In genomic region chr1:133424547-133425140, GRCm38 (mm10) we compare ENCODE assay signal across 9 mouse cellular contexts. TPM values are rescaled to one million over a fixed set of nuclear protein-coding genes. Genes with fewer than 3 reads are reported as not detected.
DNase-seq lines count a peak whose midpoint lies in the region; ATAC-seq and TF ChIP-seq lines count a peak whose summit lies in the region.
"Had no signal": no experiment of that assay in that cellular context is flagged by ENCODE, and none has a peak within 500 bp of the region (broad histone marks: within the 10 kb centered on the region; RNA-seq: fewer than 3 reads in every experiment).

No protein-coding gene starts in this region.

- no peak overlapping the region for H3K9ac ChIP-seq in heart, embryonic 15.5 days
- H3K9ac ChIP-seq in hindbrain, embryonic 15.5 days, result no peak overlapping the region
- no peak overlapping the region for H3K9ac ChIP-seq in midbrain, embryonic 16.5 days (ENCODE audit: low read depth, low read length)

- H3K4me2 ChIP-seq in heart, embryonic 15.5 days, result peak overlapping the region; percentile 99
- H3K4me2 ChIP-seq in hindbrain, embryonic 15.5 days, result peak overlapping the region; percentile 100
- H3K4me2 ChIP-seq in midbrain, embryonic 16.5 days (ENCODE audit: low read length), result peak overlapping the region; percentile 99

- no peak for ATAC-seq in heart, embryonic 15.5 days (replicated peaks; ENCODE audit: insufficient number of reproducible peaks, insufficient read depth, low FRiP score, low read depth)
- peak; percentile 57 for ATAC-seq in hindbrain, embryonic 15.5 days (ENCODE audit: low FRiP score, low read depth)
- ATAC-seq in midbrain, embryonic 16.5 days, result no peak

- TF ChIP-seq CTCF in cerebellum, adult 2 months (IDR thresholded peaks at IDR 0.05; ENCODE audit: borderline replicate concordance, insufficient read depth, low read depth, low read length), result no peak

- WGBS in heart, embryonic 15.5 days, result 64% methylated on average over 4 of the region's 4 CpGs
- WGBS in embryonic facial prominence, embryonic 10.5 days, result 61% methylated on average over 4 of the region's 4 CpGs
- WGBS in hindbrain, embryonic 15.5 days, result 61% methylated on average over 4 of the region's 4 CpGs
- WGBS in midbrain, embryonic 16.5 days, result 56% methylated on average over 4 of the region's 4 CpGs
- 59% methylated on average over 4 of the region's 4 CpGs for WGBS in cerebellum, adult 2 months

- no peaks in the 10 kb centered on the region; the same call in 1 of the 2 replicates for H3K9me3 ChIP-seq in heart, embryonic 15.5 days (replicated peaks)
- H3K9me3 ChIP-seq in embryonic facial prominence, embryonic 10.5 days, result peaks cover 4% of the 10 kb centered on the region
- H3K9me3 ChIP-seq in hindbrain, embryonic 15.5 days, result 0 out of 2 replicates have a peak, but pooled peaks cover 1% of the 10 kb centered on the region
- H3K9me3 ChIP-seq in midbrain, embryonic 16.5 days (replicated peaks; ENCODE audit: control insufficient read depth, low read length, poor library complexity, severe bottlenecking), result peaks cover 2% of the 10 kb centered on the region; the same call in 1 of the 2 replicates

- DNase-seq in heart, postnatal 36 days, result no peak
- DNase-seq in embryonic facial prominence, embryonic 10.5 days (ENCODE audit: low spot score), result no peak
- DNase-seq in cerebellum, adult 18-20 months, result no peak
- no peak for DNase-seq in cerebellum, adult 2 months
- no peak for DNase-seq in thymus, postnatal 0 days (ENCODE audit: low spot score)
- DNase-seq: thymus, adult 2 months had no signal

- peaks cover 4% of the 10 kb centered on the region; the same call in 1 of the 2 replicates for H3K27me3 ChIP-seq in heart, embryonic 15.5 days
- H3K27me3 ChIP-seq in embryonic facial prominence, embryonic 10.5 days (replicated peaks; ENCODE audit: low read depth, poor library complexity, severe bottlenecking), result 0 out of 2 replicates have a peak, but pooled peaks cover 5% of the 10 kb centered on the region
- no peaks in the 10 kb centered on the region for H3K27me3 ChIP-seq in hindbrain, embryonic 15.5 days
- H3K27me3 ChIP-seq in midbrain, embryonic 16.5 days (ENCODE audit: control insufficient read depth, insufficient read depth, low read depth, low read length), result no peaks in the 10 kb centered on the region
- peaks cover 2% of the 10 kb centered on the region; the same call in 1 of the 2 replicates for H3K27me3 ChIP-seq in cerebellum, adult 2 months (ENCODE audit: control insufficient read depth, insufficient read depth, low read length)

- peaks cover 20% of the 10 kb centered on the region for H3K4me1 ChIP-seq in heart, embryonic 15.5 days (replicated peaks)
- peaks cover 33% of the 10 kb centered on the region for H3K4me1 ChIP-seq in embryonic facial prominence, embryonic 10.5 days
- H3K4me1 ChIP-seq in hindbrain, embryonic 15.5 days (replicated peaks), result peaks cover 19% of the 10 kb centered on the region
- H3K4me1 ChIP-seq in midbrain, embryonic 16.5 days (ENCODE audit: control insufficient read depth, insufficient read depth, low read length), result peaks cover 12% of the 10 kb centered on the region
- H3K4me1 ChIP-seq in cerebellum, adult 2 months (ENCODE audit: control insufficient read depth, insufficient read depth, low read length), result peaks cover 3% of the 10 kb centered on the region; the same call in 1 of the 2 replicates

- TF ChIP-seq POLR2A in cerebellum, adult 2 months (IDR thresholded peaks at IDR 0.05; ENCODE audit: borderline replicate concordance, insufficient read depth, low read length), result no peak

- peak overlapping the region; percentile 85; the same call in 1 of the 2 replicates for H3K4me3 ChIP-seq in heart, embryonic 15.5 days
- H3K4me3 ChIP-seq in embryonic facial prominence, embryonic 10.5 days, result peak overlapping the region; percentile 84
- no peak overlapping the region for H3K4me3 ChIP-seq in hindbrain, embryonic 15.5 days
- H3K4me3 ChIP-seq in midbrain, embryonic 16.5 days (ENCODE audit: low read depth, low read length), result peak overlapping the region; percentile 71
- H3K4me3 ChIP-seq in cerebellum, adult 2 months (replicated peaks; ENCODE audit: insufficient read depth, low read depth, low read length), result no peak overlapping the region

- no peaks in the 10 kb centered on the region for H3K36me3 ChIP-seq in heart, embryonic 15.5 days
- H3K36me3 ChIP-seq in embryonic facial prominence, embryonic 10.5 days (replicated peaks), result no peaks in the 10 kb centered on the region
- H3K36me3 ChIP-seq in hindbrain, embryonic 15.5 days, result no peaks in the 10 kb centered on the region
- no peaks in the 10 kb centered on the region for H3K36me3 ChIP-seq in midbrain, embryonic 16.5 days (ENCODE audit: control insufficient read depth, insufficient read depth, low read length)

- intact Hi-C loops in heart, postnatal 36 days (cut with DNase I), result loop anchor here (5.0 kb wide), 1 partner anchor 1783 kb away; no protein-coding TSS in a partner anchor

- no peak overlapping the region for H3K27ac ChIP-seq in heart, embryonic 15.5 days
- peak overlapping the region; percentile 94 for H3K27ac ChIP-seq in embryonic facial prominence, embryonic 10.5 days (replicated peaks)
- no peak overlapping the region for H3K27ac ChIP-seq in hindbrain, embryonic 15.5 days (replicated peaks)
- H3K27ac ChIP-seq in midbrain, embryonic 16.5 days (ENCODE audit: low read length), result no peak overlapping the region
- no peak overlapping the region for H3K27ac ChIP-seq in cerebellum, adult 2 months (ENCODE audit: insufficient read depth, low read length)

RNA-seq across cellular contexts. Expression of gene Sox13, which starts 0.5 kb away (rescaled TPM):
- 4.5 and 6.2 TPM in 2 replicates for polyA plus RNA-seq in heart, embryonic 15.5 days (2015; fragmentation: Nextera tagmentation; extraction: Ambion mirVana)
- total RNA-seq in heart, postnatal 36 days (2021), result 10 to 100 TPM; 16.1 to 16.7 TPM
- 12.1 and 18.1 TPM in 2 replicates for polyA plus RNA-seq in embryonic facial prominence, embryonic 10.5 days (2016; fragmentation: Nextera tagmentation; extraction: Ambion mirVana)
- 6.0 and 7.3 TPM in 2 replicates for polyA plus RNA-seq in hindbrain, embryonic 15.5 days (2015; fragmentation: Nextera tagmentation; extraction: Ambion mirVana)
- 5.3 and 7.4 TPM in 2 replicates for polyA plus RNA-seq in midbrain, embryonic 16.5 days (2015; fragmentation: Nextera tagmentation; extraction: Ambion mirVana)
- polyA plus RNA-seq in cerebellum, adult 2 months (2012; rRNA removed), result 13.6 and 15.4 TPM in 2 replicates
- 14.6 and 15.2 TPM in 2 replicates for polyA plus RNA-seq in thymus, postnatal 0 days (2015; fragmentation: Nextera tagmentation; extraction: Ambion mirVana)

Comparison
In these comparisons a context has a peak if more than half of its experiments do, and no peak if none do; other contexts are left out.
1. H3K4me3 ChIP-seq: peak in heart, embryonic 15.5 days (single experiment), embryonic facial prominence, embryonic 10.5 days (single experiment) and midbrain, embryonic 16.5 days (single experiment); none in hindbrain, embryonic 15.5 days (single experiment) and cerebellum, adult 2 months (single experiment).
2. Peak in every context shown above with its lines, with median percentiles within 50 percentile points of each other: H3K4me2 ChIP-seq.